Mouse (Mus musculus) central nervous system, embryonic 18 days (tissue): ENCODE data around the gene Gm42742. TPM values are rescaled to one million over a fixed set of nuclear protein-coding genes. Genes with fewer than 3 reads are reported as not detected.

Experiments used
- polyA plus RNA-seq: library from polyadenylated mRNA; depleted of rRNA; stranded (reverse); fragments of >200 nt; gene quantifications from 2 replicates; pipeline ENCODE4 v1.2.3, GENCODE M21; 2012; rRNA removed

Gene Gm42742
- polyA plus RNA-seq, result 90.1 and 95.0 TPM in 2 replicates

DNA sequence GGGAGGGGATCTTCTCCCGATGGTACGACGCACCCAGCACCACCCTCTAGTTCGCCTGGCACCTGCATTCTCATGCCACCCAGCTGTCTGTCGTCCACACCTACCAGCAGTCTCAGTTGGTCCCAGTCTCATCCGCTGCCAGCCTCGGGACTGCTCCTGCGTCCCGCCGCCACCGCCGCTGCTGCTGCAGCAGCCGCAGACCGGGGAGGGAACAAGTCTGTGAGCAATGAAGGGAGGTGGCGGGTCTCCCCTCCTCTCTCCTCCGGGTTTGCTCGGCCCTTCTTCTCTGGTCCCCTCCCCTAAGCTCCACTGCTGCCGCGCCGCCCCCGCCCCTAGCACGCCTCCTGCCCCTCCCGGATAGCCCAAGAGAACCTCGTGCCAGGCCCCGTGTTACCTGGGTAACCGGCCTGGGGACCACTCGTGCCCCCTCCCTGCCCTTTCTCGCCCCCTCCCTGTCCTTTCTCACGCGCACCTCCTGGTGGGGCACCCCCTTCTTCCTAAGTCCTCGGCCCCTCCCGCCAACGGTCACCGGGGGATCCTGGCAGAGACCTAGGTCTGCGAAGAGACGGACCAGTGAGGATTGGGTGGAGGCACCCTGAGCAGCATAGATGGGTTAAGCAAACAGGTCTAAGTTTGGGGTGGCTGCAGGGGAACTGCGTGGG lies at the start of gene Gm42742, which contains the start of gene Prrt2:
TSS of gene Gm42742 (minus strand) at position 197 of the 662 bp plus-strand sequence.
TSS of gene Prrt2 (minus strand) at position 311 of the 662 bp plus-strand sequence.

DNA sequence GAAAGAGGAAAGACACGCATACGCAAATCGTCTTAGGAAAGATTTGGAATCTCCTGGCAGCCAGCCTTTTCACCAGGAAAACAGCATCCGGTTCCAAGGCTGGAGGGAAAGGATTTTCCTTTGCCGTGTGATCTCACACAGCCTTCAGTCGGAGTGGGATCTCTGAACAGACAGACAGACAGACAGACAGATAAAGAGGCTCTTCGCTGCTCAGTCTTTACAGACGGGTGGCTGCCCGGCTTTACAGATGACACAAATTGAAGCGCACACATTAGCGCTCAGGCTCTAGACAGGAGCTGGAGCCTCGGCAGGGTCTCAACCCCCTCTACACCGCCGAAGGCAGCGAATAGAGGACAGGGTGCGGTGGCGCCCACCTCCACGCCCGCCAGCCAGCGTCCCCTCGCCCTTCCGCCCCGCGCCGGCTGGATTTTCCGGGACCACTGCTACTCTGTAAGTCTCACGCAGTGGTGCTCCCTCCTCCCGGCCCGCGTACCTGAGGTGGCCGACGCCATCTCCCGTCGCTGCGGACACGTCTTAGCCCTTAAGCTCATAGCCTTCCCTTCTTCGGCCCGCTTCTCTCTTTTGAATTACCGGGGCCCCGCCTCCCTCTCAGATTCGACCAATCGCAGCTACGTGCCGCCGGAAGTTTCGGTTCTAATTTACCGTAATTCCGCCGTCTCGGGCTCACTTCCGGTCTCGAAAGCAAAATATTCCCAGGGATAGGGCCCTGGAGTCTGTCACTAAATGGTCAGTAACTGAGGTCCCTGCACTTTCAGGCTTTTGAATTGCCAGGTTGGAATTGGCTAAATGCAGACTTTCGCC lies 21.2 kb upstream of the Gm42742 start, which contains the start of gene Kif22:
TSS of gene Kif22 (minus strand) at position 621 of the 822 bp plus-strand sequence.

DNA sequence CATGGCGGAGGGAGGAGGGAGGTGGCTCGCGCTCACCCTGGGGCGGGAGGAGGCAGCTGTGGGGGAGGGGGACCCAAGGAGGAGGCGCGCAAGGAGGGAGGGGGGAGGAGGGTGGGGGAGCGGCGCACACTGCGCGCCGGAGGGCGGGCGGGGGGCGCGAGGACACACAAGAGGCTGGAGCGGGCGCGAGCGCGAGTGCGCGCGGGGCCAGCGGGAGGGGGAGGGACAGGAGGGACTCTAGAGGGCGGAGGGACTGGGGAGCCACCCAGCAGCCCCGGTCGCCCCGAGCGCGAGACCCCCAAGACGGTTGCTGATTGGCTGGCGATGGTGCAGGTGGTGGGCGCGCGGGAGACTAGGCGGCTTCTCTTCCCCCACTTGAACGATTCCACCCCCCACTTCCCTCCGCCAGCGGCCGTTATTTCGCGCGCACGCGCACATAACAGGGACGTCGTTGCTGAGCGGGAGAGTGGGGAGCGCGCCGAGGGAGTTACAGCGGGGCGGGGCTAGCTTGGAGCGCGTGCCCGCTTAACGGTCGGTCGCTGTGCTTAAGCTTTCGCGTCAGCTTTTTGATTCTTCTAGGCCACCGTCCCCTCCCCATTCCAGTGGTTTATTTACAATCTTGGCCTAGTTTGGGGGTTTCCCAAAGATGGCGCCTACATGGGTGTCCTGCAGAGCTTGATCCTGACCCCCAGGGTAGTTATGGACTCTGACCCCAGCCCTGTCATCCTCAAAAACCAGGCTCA lies 6.3 kb upstream of the Gm42742 start, which contains the start of gene Maz:
TSS of gene Maz (minus strand) at position 54 of the 743 bp plus-strand sequence.

DNA sequence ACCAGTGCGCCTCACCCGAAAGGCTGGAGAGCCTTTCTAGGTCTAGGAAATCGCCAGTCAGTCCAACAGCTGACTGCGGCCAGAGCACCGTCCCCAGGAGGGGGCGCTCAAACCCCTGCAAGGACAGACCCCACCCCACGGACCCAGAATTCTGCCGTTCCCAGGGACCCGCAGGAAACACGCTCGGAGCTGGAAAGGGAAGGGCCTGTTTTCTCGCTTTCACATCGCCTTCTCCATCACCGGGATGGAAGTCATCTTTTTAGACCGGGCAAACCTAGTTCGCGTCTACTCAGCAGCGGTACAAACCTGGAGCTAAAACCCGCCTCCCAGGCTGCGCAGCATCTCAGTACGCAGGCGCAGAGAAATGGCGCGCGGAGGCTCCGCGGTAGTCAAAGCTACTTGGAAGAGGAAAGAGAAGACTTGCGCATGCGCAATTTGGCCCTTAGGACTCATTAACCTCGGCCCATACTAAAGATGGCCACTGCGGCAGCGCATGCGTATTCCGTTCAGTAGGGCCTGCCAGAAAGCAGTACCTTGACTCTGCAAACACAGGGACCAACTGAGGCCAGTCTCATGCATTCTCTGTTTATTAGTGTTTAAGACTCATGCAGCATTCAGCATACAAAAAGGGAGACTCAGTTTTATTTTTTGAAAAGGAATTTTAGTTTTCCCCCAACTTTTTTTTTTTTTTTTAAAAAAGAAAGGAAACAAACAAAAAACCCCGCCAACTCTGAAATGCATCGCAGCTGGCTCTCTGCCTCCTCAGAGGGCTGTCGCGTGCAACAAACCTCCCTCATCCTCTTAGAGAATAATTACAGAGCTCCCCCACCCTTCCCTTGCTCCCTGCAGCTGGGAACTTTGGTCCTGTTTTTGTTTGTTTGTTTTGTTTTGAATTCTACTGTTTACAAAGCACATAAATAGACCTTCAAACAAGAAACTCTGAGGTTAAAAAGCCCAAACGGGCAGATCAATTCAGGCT lies 3.6 kb downstream of the Gm42742 start, which contains the start of gene Pagr1a:
TSS of gene Pagr1a (minus strand) at position 382 of the 979 bp plus-strand sequence.

DNA sequence TGATC lies 4.6 kb downstream of the Gm42742 start, which contains the start of gene Pagr1b:
TSS of gene Pagr1b (minus strand) at position 4 of the 5 bp plus-strand sequence.

DNA sequence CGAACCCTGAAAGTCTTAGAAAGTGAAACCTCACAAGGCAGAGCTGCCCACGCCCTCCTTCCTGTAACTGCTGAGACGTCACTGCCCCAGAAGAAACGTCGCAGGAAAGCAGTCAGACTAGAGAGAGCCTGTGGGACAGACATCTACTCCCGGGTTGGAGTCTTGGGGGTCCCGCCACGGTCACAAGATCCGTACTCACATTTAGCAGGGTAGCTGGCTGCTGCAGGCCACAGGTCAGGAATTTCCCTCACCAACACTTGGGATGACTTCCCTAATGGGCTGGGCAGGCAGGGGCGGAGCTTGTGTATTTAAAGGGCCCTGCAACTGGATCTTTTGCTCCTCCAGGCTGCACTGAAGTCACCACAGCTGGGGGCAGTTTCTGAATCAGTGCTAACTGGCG lies 6.6 kb downstream of the Gm42742 start, which contains the start of gene Mvp:
TSS of gene Mvp (minus strand) at position 302 of the 400 bp plus-strand sequence.

DNA sequence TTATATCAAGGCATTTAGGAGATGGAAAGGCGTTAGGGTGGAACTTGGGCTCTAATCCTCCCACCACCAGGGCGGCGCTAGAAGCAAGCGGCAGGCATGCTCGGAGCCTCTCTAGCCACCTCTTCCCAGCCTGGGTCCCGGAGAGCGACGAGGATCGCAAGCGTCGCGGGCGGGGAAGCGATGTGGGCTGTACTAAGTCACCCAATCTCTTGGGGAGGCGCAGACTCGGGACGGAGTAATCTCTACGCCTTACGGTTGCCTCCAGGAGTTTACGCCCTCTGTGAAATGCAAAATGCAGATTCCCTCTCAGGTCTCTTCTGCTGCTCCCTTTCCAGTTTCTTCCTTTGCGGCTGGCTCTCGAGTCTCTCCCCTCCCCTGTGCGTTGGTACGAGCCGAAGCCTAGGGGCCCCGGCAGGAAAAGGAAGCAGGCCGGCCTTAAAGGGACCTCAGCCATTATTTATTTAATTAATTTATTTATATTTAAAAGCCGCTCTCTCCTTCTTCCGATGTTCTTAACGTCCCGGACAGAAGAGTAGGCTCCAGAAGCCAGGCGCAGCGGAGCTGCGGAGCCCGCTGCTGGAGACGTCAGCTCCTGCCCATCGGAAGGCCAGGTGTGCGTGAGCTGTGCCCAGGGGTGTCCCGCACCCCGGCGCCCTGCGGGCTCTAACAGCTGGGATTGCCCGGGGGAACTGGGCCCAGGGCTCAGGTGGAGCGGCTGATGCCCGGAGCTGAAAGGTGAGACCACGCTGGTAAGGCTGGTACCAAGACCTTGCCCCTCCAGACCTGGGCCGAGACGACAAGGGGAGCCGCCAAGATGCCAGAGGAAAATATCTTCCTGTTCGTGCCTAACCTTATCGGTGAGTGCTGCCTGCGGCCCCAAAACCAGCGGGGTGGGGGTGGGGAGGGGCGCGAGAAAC lies 44.7 kb downstream of the Gm42742 start, which contains the start of gene Cdiptos:
TSS of gene Cdiptos (minus strand) at position 149 of the 917 bp plus-strand sequence.

DNA sequence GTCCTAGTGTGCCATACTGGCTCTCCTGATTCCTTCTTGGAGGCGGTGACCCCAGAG lies 45.2 kb downstream of the Gm42742 start, which contains the start of gene Cdipt:
TSS of gene Cdipt (plus strand) at position 22 of the 57 bp plus-strand sequence.

Other genes starting within 250 kb of the Gm42742 start
- gene Ypel3, start 244.1 kb downstream of the Gm42742 start, polyA plus RNA-seq, result 211 and 214 TPM in 2 replicates
- 1.3 TPM in 2 replicates for gene Tbx6, start 239.6 kb downstream of the Gm42742 start, polyA plus RNA-seq
- gene Ppp4c, start 228.6 kb downstream of the Gm42742 start, polyA plus RNA-seq, result 155 and 157 TPM in 2 replicates
- 147 and 196 TPM in 2 replicates for gene Fam57b, start 223.4 kb downstream of the Gm42742 start, polyA plus RNA-seq
- not detected in 2 replicates for gene 4930451I11Rik, start 189.5 kb downstream of the Gm42742 start, polyA plus RNA-seq
- gene Doc2a, start 173.7 kb downstream of the Gm42742 start, polyA plus RNA-seq, result 41.2 and 42.6 TPM in 2 replicates
- gene Hirip3, start 159.1 kb downstream of the Gm42742 start, polyA plus RNA-seq, result 61.5 and 63.2 TPM in 2 replicates
- gene Ino80e, start 158.7 kb downstream of the Gm42742 start, polyA plus RNA-seq, result 79.7 and 83.9 TPM in 2 replicates
- 99.8 and 102 TPM in 2 replicates for gene Taok2, start 136.4 kb downstream of the Gm42742 start, polyA plus RNA-seq
- gene Tmem219, start 98.2 kb downstream of the Gm42742 start, polyA plus RNA-seq, result 31.6 and 32.1 TPM in 2 replicates
- gene Kctd13, start 92.2 kb downstream of the Gm42742 start, polyA plus RNA-seq, result 109 and 134 TPM in 2 replicates
- 29.9 TPM in 2 replicates for gene Asphd1, start 71.5 kb downstream of the Gm42742 start, polyA plus RNA-seq
- 94.9 and 108 TPM in 2 replicates for gene Sez6l2, start 70.5 kb downstream of the Gm42742 start, polyA plus RNA-seq
- gene Cdipt, start 45.2 kb downstream of the Gm42742 start, polyA plus RNA-seq, result 150 and 151 TPM in 2 replicates
- gene Cdiptos, start 45.0 kb downstream of the Gm42742 start, polyA plus RNA-seq, result 0.73 and 1.1 TPM in 2 replicates
- 4.1 and 4.6 TPM in 2 replicates for gene Mvp, start 6.5 kb downstream of the Gm42742 start, polyA plus RNA-seq
- gene Pagr1b, start 4.6 kb downstream of the Gm42742 start, polyA plus RNA-seq, result 0.98 and 1.4 TPM in 2 replicates
- gene Pagr1a, start 3.7 kb downstream of the Gm42742 start, polyA plus RNA-seq, result 9.1 and 18.9 TPM in 2 replicates
- 122 and 134 TPM in 2 replicates for gene Prrt2, start 114 bp upstream of the Gm42742 start, polyA plus RNA-seq
- gene Maz, start 5.9 kb upstream of the Gm42742 start, polyA plus RNA-seq, result 223 and 252 TPM in 2 replicates
- gene Kif22, start 21.4 kb upstream of the Gm42742 start, polyA plus RNA-seq, result 12.1 and 14.6 TPM in 2 replicates
- gene Zg16, start 66.2 kb upstream of the Gm42742 start, polyA plus RNA-seq, result 0.20 TPM in 1 of 2 replicates, not detected in the other
- gene AI467606, start 70.3 kb upstream of the Gm42742 start, polyA plus RNA-seq, result 1.6 and 1.7 TPM in 2 replicates
- gene Qprt, start 101.1 kb upstream of the Gm42742 start, polyA plus RNA-seq, result 0.63 and 1.0 TPM in 2 replicates
- 0.06 and 0.08 TPM in 2 replicates for gene Spn, start 116.7 kb upstream of the Gm42742 start, polyA plus RNA-seq
- 112 and 116 TPM in 2 replicates for gene Cd2bp2, start 175.0 kb upstream of the Gm42742 start, polyA plus RNA-seq
- 57.6 and 57.8 TPM in 2 replicates for gene Tbc1d10b, start 187.4 kb upstream of the Gm42742 start, polyA plus RNA-seq
- 1.7 and 214 TPM in 2 replicates for gene Mylpf, start 187.8 kb upstream of the Gm42742 start, polyA plus RNA-seq
- 26.0 and 27.8 TPM in 2 replicates for gene Zfp553, start 212.0 kb upstream of the Gm42742 start, polyA plus RNA-seq
- gene Sept1, start 212.0 kb upstream of the Gm42742 start, polyA plus RNA-seq, result 14.8 and 15.4 TPM in 2 replicates
- gene Zfp771, start 223.2 kb upstream of the Gm42742 start, polyA plus RNA-seq, result 96.1 and 100 TPM in 2 replicates
- gene Dctpp1, start 239.6 kb upstream of the Gm42742 start, polyA plus RNA-seq, result 87.3 and 95.0 TPM in 2 replicates